Comparison of ENCODE assay signal across 8 mouse cellular contexts in the genomic region with DNA sequence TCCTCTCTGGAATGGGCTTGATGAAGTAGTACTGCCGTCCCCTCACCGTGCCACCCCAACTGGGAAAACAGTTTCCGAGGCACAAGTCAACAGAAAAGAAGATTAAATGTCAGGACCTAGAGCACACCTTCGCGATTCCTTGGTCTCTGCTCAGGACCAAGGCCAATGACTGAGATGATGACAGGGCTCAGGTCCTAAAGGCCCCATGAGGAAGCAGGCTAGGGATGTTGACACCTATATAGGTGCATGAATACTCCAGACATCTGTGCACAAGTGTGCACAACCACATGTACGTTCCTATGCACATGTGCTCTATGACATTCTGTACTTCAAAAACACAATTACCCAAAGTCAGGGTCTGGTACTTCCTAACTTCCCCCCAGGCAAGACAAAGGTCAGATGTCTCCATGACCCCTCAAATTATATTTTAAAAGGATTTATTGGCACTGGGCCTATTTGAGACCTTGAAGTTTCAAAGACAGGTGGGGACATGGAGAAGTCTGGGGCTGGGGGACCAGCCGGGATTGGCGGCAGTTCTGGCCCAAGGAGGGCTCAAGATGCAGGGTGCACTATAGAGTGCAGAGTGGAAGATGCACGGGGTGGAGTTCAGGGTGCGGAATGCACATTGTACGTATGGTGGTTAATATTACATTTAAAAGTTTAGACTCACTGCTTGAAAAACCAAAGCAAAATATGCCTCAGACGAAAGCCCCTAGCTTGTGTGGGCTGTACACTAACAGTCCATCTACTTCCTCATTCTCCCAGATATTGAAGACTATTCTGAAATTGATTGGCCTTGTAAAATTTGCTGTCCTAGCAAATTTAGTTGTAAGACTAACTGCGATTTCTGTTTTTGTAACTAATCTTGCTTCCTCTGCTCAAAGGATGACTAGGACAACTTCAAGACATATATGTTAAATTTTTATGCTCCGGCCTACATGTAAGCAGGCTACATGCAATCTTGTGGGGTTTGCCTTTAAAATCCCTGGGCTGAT. TPM values are rescaled to one million over a fixed set of nuclear protein-coding genes. Genes with fewer than 3 reads are reported as not detected.
DNase-seq lines count a peak whose midpoint lies in the region; ATAC-seq and TF ChIP-seq lines count a peak whose summit lies in the region.

No protein-coding gene starts in this region.

- H3K4me2 ChIP-seq in hindbrain, embryonic 11.5 days (replicated peaks; ENCODE audit: low read depth, low read length), result peak overlapping the region; percentile 43
- peak overlapping the region; percentile 78 for H3K4me2 ChIP-seq in midbrain, embryonic 12.5 days (replicated peaks)

- peak overlapping the region; percentile 76 for H3K4me3 ChIP-seq in kidney, adult 2 months (ENCODE audit: insufficient read depth, low read depth, low read length)
- peak overlapping the region; percentile 82 for H3K4me3 ChIP-seq in bone marrow macrophage, adult 2 months (ENCODE audit: insufficient read depth, low read length)
- peak overlapping the region; percentile 53 for H3K4me3 ChIP-seq in hindbrain, embryonic 11.5 days (ENCODE audit: low read depth, low read length)
- peak overlapping the region; percentile 57 for H3K4me3 ChIP-seq in midbrain, embryonic 12.5 days
- H3K4me3 ChIP-seq in thymus, adult 2 months (ENCODE audit: control insufficient read depth, insufficient read depth, low read length), result no peak overlapping the region

- H3K4me1 ChIP-seq in kidney, adult 2 months (ENCODE audit: control insufficient read depth, insufficient read depth, low read length), result no peaks in the 10 kb centered on the region
- H3K4me1 ChIP-seq in bone marrow macrophage, adult 2 months (ENCODE audit: control insufficient read depth, insufficient read depth, low read length), result peaks cover 21% of the 10 kb centered on the region
- peaks cover 2% of the 10 kb centered on the region; the same call in 1 of the 2 replicates for H3K4me1 ChIP-seq in hindbrain, embryonic 11.5 days (replicated peaks; ENCODE audit: control insufficient read depth, insufficient read depth, low read length)
- peaks cover 20% of the 10 kb centered on the region for H3K4me1 ChIP-seq in midbrain, embryonic 12.5 days
- peaks cover 14% of the 10 kb centered on the region for H3K4me1 ChIP-seq in thymus, adult 2 months (replicated peaks; ENCODE audit: control insufficient read depth, insufficient read depth, low read length)

- TF ChIP-seq POLR2A in kidney, adult 2 months (IDR thresholded peaks at IDR 0.05; ENCODE audit: low read depth, low read length), result no peak
- TF ChIP-seq POLR2A in bone marrow macrophage, adult 2 months (IDR thresholded peaks at IDR 0.05; ENCODE audit: borderline replicate concordance, low read depth, low read length), result no peak
- TF ChIP-seq POLR2A in thymus, adult 2 months (IDR thresholded peaks at IDR 0.05; ENCODE audit: control insufficient read depth, extremely low read depth, insufficient read depth, low read length, poor library complexity), result no peak

- no peak overlapping the region for H3K27ac ChIP-seq in kidney, adult 2 months (ENCODE audit: insufficient read depth, low read depth, low read length)
- peak overlapping the region; percentile 75 for H3K27ac ChIP-seq in bone marrow macrophage, adult 2 months (ENCODE audit: insufficient read depth, low read depth, low read length)
- peak overlapping the region; percentile 95 for H3K27ac ChIP-seq in hindbrain, embryonic 11.5 days (ENCODE audit: low read depth, low read length)
- H3K27ac ChIP-seq in midbrain, embryonic 12.5 days (replicated peaks), result peak overlapping the region; percentile 92
- H3K27ac ChIP-seq in thymus, adult 2 months (ENCODE audit: control insufficient read depth, insufficient read depth, low read length), result no peak overlapping the region

- 81% methylated on average over 14 of the region's 14 CpGs for WGBS in kidney, adult 2 months
- 87% methylated on average over 14 of the region's 14 CpGs for WGBS in hindbrain, embryonic 11.5 days
- WGBS in midbrain, embryonic 12.5 days, result 86% methylated on average over 14 of the region's 14 CpGs
- WGBS in thymus, adult 2 months, result 87% methylated on average over 14 of the region's 14 CpGs

- H3K9me3 ChIP-seq in hindbrain, embryonic 11.5 days (ENCODE audit: control insufficient read depth, low read length), result no peaks in the 10 kb centered on the region
- H3K9me3 ChIP-seq in midbrain, embryonic 12.5 days, result no peaks in the 10 kb centered on the region

- ATAC-seq in hindbrain, embryonic 11.5 days (ENCODE audit: low FRiP score), result no peak
- no peak for ATAC-seq in midbrain, embryonic 12.5 days (ENCODE audit: low FRiP score, low read depth)

- DNase-seq in kidney, adult 2 months, result no peak
- no peak for DNase-seq in kidney, postnatal 10 days
- DNase-seq in hindbrain, embryonic 11.5 days (ENCODE audit: low spot score), result no peak
- no peak for DNase-seq in thymus, adult 2 months
- no peak for DNase-seq in c-Kit-positive CD71-positive TER-119-positive erythroid progenitor cells, embryonic 14.5 days (ENCODE audit: low spot score)
- DNase-seq in testis, postnatal 14 days (ENCODE audit: low spot score), result no peak

- no peaks in the 10 kb centered on the region; the same call in 1 of the 2 replicates for H3K27me3 ChIP-seq in kidney, adult 2 months (replicated peaks; ENCODE audit: control insufficient read depth, insufficient read depth, low read length)
- H3K27me3 ChIP-seq in hindbrain, embryonic 11.5 days (ENCODE audit: control insufficient read depth, insufficient read depth, low read length), result no peaks in the 10 kb centered on the region; the same call in 1 of the 2 replicates
- peaks cover 20% of the 10 kb centered on the region for H3K27me3 ChIP-seq in midbrain, embryonic 12.5 days
- H3K27me3 ChIP-seq in thymus, adult 2 months (ENCODE audit: control insufficient read depth, insufficient read depth, low read length), result no peaks in the 10 kb centered on the region

- no peaks in the 10 kb centered on the region for H3K36me3 ChIP-seq in kidney, adult 2 months (ENCODE audit: control insufficient read depth, insufficient read depth, low read length)
- no peaks in the 10 kb centered on the region for H3K36me3 ChIP-seq in hindbrain, embryonic 11.5 days (ENCODE audit: control insufficient read depth, insufficient read depth, low read length)
- no peaks in the 10 kb centered on the region for H3K36me3 ChIP-seq in midbrain, embryonic 12.5 days
- H3K36me3 ChIP-seq in thymus, adult 2 months (ENCODE audit: control insufficient read depth, insufficient read depth, low read length), result no peaks in the 10 kb centered on the region

- no peak for TF ChIP-seq CTCF in kidney, adult 2 months (conservative IDR thresholded peaks at IDR 0.05; ENCODE audit: insufficient read depth, insufficient read length, low read depth, low read length)
- TF ChIP-seq CTCF in bone marrow macrophage, adult 2 months (IDR thresholded peaks at IDR 0.05; ENCODE audit: low read depth, low read length), result no peak
- no peak for TF ChIP-seq CTCF in thymus, adult 2 months (IDR thresholded peaks at IDR 0.05; ENCODE audit: borderline replicate concordance, control insufficient read depth, extremely low read depth, insufficient read depth, low read length, poor library complexity)

- peak overlapping the region; percentile 86 for H3K9ac ChIP-seq in hindbrain, embryonic 11.5 days (ENCODE audit: low read depth, low read length)
- peak overlapping the region; percentile 76 for H3K9ac ChIP-seq in midbrain, embryonic 12.5 days (replicated peaks)

RNA-seq across cellular contexts. Expression of a gene that starts 3.1 kb away (rescaled TPM):
- 6.4 and 8.1 TPM in 2 replicates for polyA plus RNA-seq in kidney, adult 2 months (2012; rRNA removed)
- polyA plus RNA-seq in bone marrow macrophage, adult 2 months (2012; ENCODE audit: insufficient read depth, insufficient read length, missing spikeins), result 0.19 TPM in 1 of 2 replicates, not detected in the other
- 2.7 TPM in 2 replicates for polyA plus RNA-seq in hindbrain, embryonic 11.5 days (2014; fragmentation: Nextera tagmentation; extraction: Ambion mirVana)
- 2.5 and 2.6 TPM in 2 replicates for polyA plus RNA-seq in midbrain, embryonic 12.5 days (2016; fragmentation: Nextera tagmentation; extraction: Ambion mirVana)
- polyA plus RNA-seq in thymus, adult 2 months (2012; rRNA removed), result 2.3 and 3.1 TPM in 2 replicates

RNA-seq across cellular contexts. Expression of a gene that starts 6.4 kb away (rescaled TPM):
- polyA plus RNA-seq in kidney, adult 2 months (2012; rRNA removed), result 0.43 and 0.66 TPM in 2 replicates
- not detected in 2 replicates for polyA plus RNA-seq in bone marrow macrophage, adult 2 months (2012; ENCODE audit: insufficient read depth, insufficient read length, missing spikeins)
- polyA plus RNA-seq in hindbrain, embryonic 11.5 days (2014; fragmentation: Nextera tagmentation; extraction: Ambion mirVana), result 5.1 and 6.9 TPM in 2 replicates
- 8.5 and 11.4 TPM in 2 replicates for polyA plus RNA-seq in midbrain, embryonic 12.5 days (2016; fragmentation: Nextera tagmentation; extraction: Ambion mirVana)
- 1.1 and 1.9 TPM in 2 replicates for polyA plus RNA-seq in thymus, adult 2 months (2012; rRNA removed)

RNA-seq across cellular contexts. Expression of a gene that starts 42.4 kb away (rescaled TPM):
- not detected in 2 replicates for polyA plus RNA-seq in kidney, adult 2 months (2012; rRNA removed)
- not detected in 2 replicates for polyA plus RNA-seq in bone marrow macrophage, adult 2 months (2012; ENCODE audit: insufficient read depth, insufficient read length, missing spikeins)
- not detected in 2 replicates for polyA plus RNA-seq in hindbrain, embryonic 11.5 days (2014; fragmentation: Nextera tagmentation; extraction: Ambion mirVana)
- polyA plus RNA-seq in midbrain, embryonic 12.5 days (2016; fragmentation: Nextera tagmentation; extraction: Ambion mirVana), result not detected in 2 replicates
- polyA plus RNA-seq in thymus, adult 2 months (2012; rRNA removed), result 1.1 TPM in 1 of 2 replicates, not detected in the other

RNA-seq across cellular contexts. Expression of a gene that starts 46.5 kb away (rescaled TPM):
- not detected in 2 replicates for polyA plus RNA-seq in kidney, adult 2 months (2012; rRNA removed)
- polyA plus RNA-seq in bone marrow macrophage, adult 2 months (2012; ENCODE audit: insufficient read depth, insufficient read length, missing spikeins), result not detected in 2 replicates
- polyA plus RNA-seq in hindbrain, embryonic 11.5 days (2014; fragmentation: Nextera tagmentation; extraction: Ambion mirVana), result not detected in 2 replicates
- 0.18 TPM in 2 replicates for polyA plus RNA-seq in midbrain, embryonic 12.5 days (2016; fragmentation: Nextera tagmentation; extraction: Ambion mirVana)
- 0.16 and 0.24 TPM in 2 replicates for polyA plus RNA-seq in thymus, adult 2 months (2012; rRNA removed)

RNA-seq across cellular contexts. Expression of a gene that starts 57.1 kb away (rescaled TPM):
- polyA plus RNA-seq in kidney, adult 2 months (2012; rRNA removed), result 39.4 and 47.9 TPM in 2 replicates
- polyA plus RNA-seq in bone marrow macrophage, adult 2 months (2012; ENCODE audit: insufficient read depth, insufficient read length, missing spikeins), result 18.4 and 21.7 TPM in 2 replicates
- polyA plus RNA-seq in hindbrain, embryonic 11.5 days (2014; fragmentation: Nextera tagmentation; extraction: Ambion mirVana), result 97.1 and 113 TPM in 2 replicates
- polyA plus RNA-seq in midbrain, embryonic 12.5 days (2016; fragmentation: Nextera tagmentation; extraction: Ambion mirVana), result 174 and 194 TPM in 2 replicates
- 173 and 177 TPM in 2 replicates for polyA plus RNA-seq in thymus, adult 2 months (2012; rRNA removed)

Comparison
In these comparisons a context has a peak if more than half of its experiments do, and no peak if none do; other contexts are left out.
1. H3K27ac ChIP-seq: peak in bone marrow macrophage, adult 2 months (single experiment), hindbrain, embryonic 11.5 days (single experiment) and midbrain, embryonic 12.5 days (single experiment); none in kidney, adult 2 months (single experiment) and thymus, adult 2 months (single experiment).